20 mouse cellular contexts compared by ENCODE assay signal in genomic region chr14:76964046-76964445, GRCm38 (mm10).
A peak's percentile ranks its signal among the peaks of the same experiment; 100 is the strongest.
DNase-seq lines count a peak whose midpoint lies in the region; ATAC-seq and TF ChIP-seq lines count a peak whose summit lies in the region.
"Had no signal": no experiment of that assay in that cellular context is flagged by ENCODE, and none has a peak within 500 bp of the region (broad histone marks: within the 10 kb centered on the region; RNA-seq: fewer than 3 reads in every experiment).

No protein-coding gene starts in this region.

- peak; percentile 85 for ATAC-seq in megakaryocyte progenitor cell, adult 5-6 weeks (replicated peaks; ENCODE audit: poor library complexity)
- ATAC-seq in neural tube, embryonic 15.5 days (ENCODE audit: low FRiP score): no peak
- no peak for ATAC-seq in kidney, embryonic 15.5 days (replicated peaks; ENCODE audit: low FRiP score)
- ATAC-seq: forebrain, embryonic 16.5 days; liver, embryonic 12.5 days; midbrain, embryonic 15.5 days had no signal

- no peaks in the 10 kb centered on the region for H3K9me3 ChIP-seq in neural tube, embryonic 15.5 days (replicated peaks)
- no peaks in the 10 kb centered on the region for H3K9me3 ChIP-seq in kidney, embryonic 15.5 days (replicated peaks)
- H3K9me3 ChIP-seq: embryonic facial prominence, embryonic 15.5 days; hindbrain, embryonic 13.5 days; liver, embryonic 12.5 days; megakaryocyte, embryonic 14.5 days; midbrain, embryonic 15.5 days had no signal

- no peak overlapping the region for H3K4me2 ChIP-seq in neural tube, embryonic 15.5 days
- H3K4me2 ChIP-seq in kidney, embryonic 15.5 days: no peak overlapping the region
- H3K4me2 ChIP-seq: embryonic facial prominence, embryonic 15.5 days; hindbrain, embryonic 13.5 days; liver, embryonic 12.5 days; midbrain, embryonic 15.5 days had no signal

- WGBS in liver, adult 2 months: 17% methylated on average over 5 of the region's 5 CpGs
- 92% methylated on average over 5 of the region's 5 CpGs for WGBS in neural tube, embryonic 15.5 days
- 84% methylated on average over 5 of the region's 5 CpGs for WGBS in kidney, embryonic 15.5 days

- no peak for TF ChIP-seq POLR2A in liver, adult 2 months (IDR thresholded peaks at IDR 0.05; ENCODE audit: extremely low read depth, insufficient read depth, low read length)

- H3K4me1 ChIP-seq in liver, adult 2 months (ENCODE audit: control insufficient read depth, insufficient read depth, low read length): no peaks in the 10 kb centered on the region
- no peaks in the 10 kb centered on the region for H3K4me1 ChIP-seq in neural tube, embryonic 15.5 days
- H3K4me1 ChIP-seq in kidney, embryonic 15.5 days: 0 out of 2 replicates have a peak, but pooled peaks cover 4% of the 10 kb centered on the region
- H3K4me1 ChIP-seq: embryonic facial prominence, embryonic 15.5 days; hindbrain, embryonic 13.5 days; liver, embryonic 12.5 days; midbrain, embryonic 15.5 days had no signal

- no peaks in the 10 kb centered on the region for H3K27me3 ChIP-seq in liver, adult 2 months (ENCODE audit: control insufficient read depth, insufficient read depth, low read length)
- H3K27me3 ChIP-seq in neural tube, embryonic 15.5 days (replicated peaks): no peaks in the 10 kb centered on the region
- no peaks in the 10 kb centered on the region for H3K27me3 ChIP-seq in kidney, embryonic 15.5 days
- H3K27me3 ChIP-seq: embryonic facial prominence, embryonic 15.5 days; hindbrain, embryonic 13.5 days; liver, embryonic 12.5 days; midbrain, embryonic 15.5 days had no signal

- DNase-seq in liver, adult 2 months (ENCODE audit: extremely low read depth, low read depth, low spot score): peak; percentile 56
- DNase-seq in liver: no peak
- DNase-seq in adipocyte (ENCODE audit: low spot score): peak; percentile 23
- peak; percentile 83 for DNase-seq in fibroblast of lung, adult 2 months (ENCODE audit: low read depth)
- DNase-seq: cerebellum, adult 9-10 months; gastrocnemius, postnatal 36 days; kidney, adult 11 months; kidney, postnatal 25 days; right cerebral cortex, postnatal 14 days; spleen, adult 18-20 months had no signal

- no peak overlapping the region for H3K27ac ChIP-seq in liver, adult 2 months (replicated peaks; ENCODE audit: insufficient read depth, low read depth, low read length)
- no peak overlapping the region for H3K27ac ChIP-seq in neural tube, embryonic 15.5 days (replicated peaks)
- H3K27ac ChIP-seq in kidney, embryonic 15.5 days: no peak overlapping the region
- H3K27ac ChIP-seq: embryonic facial prominence, embryonic 15.5 days; hindbrain, embryonic 13.5 days; layer of hippocampus, adult 2 months; liver, embryonic 12.5 days; midbrain, embryonic 15.5 days had no signal

- H3K9ac ChIP-seq in liver, adult 2 months (ENCODE audit: low read depth, low read length): no peak overlapping the region
- no peak overlapping the region for H3K9ac ChIP-seq in neural tube, embryonic 15.5 days (replicated peaks)
- H3K9ac ChIP-seq in kidney, embryonic 15.5 days: no peak overlapping the region
- H3K9ac ChIP-seq: embryonic facial prominence, embryonic 15.5 days; hindbrain, embryonic 13.5 days; liver, embryonic 12.5 days; midbrain, embryonic 15.5 days had no signal

- H3K36me3 ChIP-seq in liver, adult 2 months (ENCODE audit: control insufficient read depth, insufficient read depth, low read length): no peaks in the 10 kb centered on the region
- H3K36me3 ChIP-seq in neural tube, embryonic 15.5 days: no peaks in the 10 kb centered on the region
- no peaks in the 10 kb centered on the region for H3K36me3 ChIP-seq in kidney, embryonic 15.5 days
- H3K36me3 ChIP-seq: embryonic facial prominence, embryonic 15.5 days; hindbrain, embryonic 13.5 days; liver, embryonic 12.5 days; midbrain, embryonic 15.5 days had no signal

- TF ChIP-seq CTCF in liver, adult 2 months (IDR thresholded peaks at IDR 0.05; ENCODE audit: low read depth, low read length): no peak

- no peak overlapping the region for H3K4me3 ChIP-seq in liver, adult 2 months (ENCODE audit: insufficient read depth, low read depth, low read length)
- no peak overlapping the region for H3K4me3 ChIP-seq in neural tube, embryonic 15.5 days (replicated peaks)
- H3K4me3 ChIP-seq in kidney, embryonic 15.5 days (replicated peaks): no peak overlapping the region
- H3K4me3 ChIP-seq: embryonic facial prominence, embryonic 15.5 days; hindbrain, embryonic 13.5 days; layer of hippocampus, adult 2 months; liver, embryonic 12.5 days; megakaryocyte, embryonic 14.5 days; midbrain, embryonic 15.5 days had no signal

- H3K79me2 ChIP-seq in liver, adult 2 months (ENCODE audit: control insufficient read depth, insufficient read depth, low read length): no peaks in the 10 kb centered on the region
